Mouse (Mus musculus): ENCODE data around the gene Men1. TPM values are rescaled to one million over a fixed set of nuclear protein-coding genes. Genes with fewer than 3 reads are reported as not detected.

Men1 gene
- polyA plus RNA-seq, 1 experiment from 2014 or later: 96.2 TPM

GRCm38 (mm10) chr19:6363091-6363410, 28.3 kb downstream of the Men1 start:
- Histone ChIP-seq H3K27me3 (ENCODE audit: insufficient read depth, low read length) (no peaks in the 10 kb centered on the region), H3K36me3 (ENCODE audit: insufficient read depth, low read length) (peaks cover 28% of the 10 kb centered on the region), H3K9ac (replicated peaks; ENCODE audit: low read length) (peak overlapping the region; percentile 71), H3K4me3 (ENCODE audit: low read length) (peak overlapping the region; percentile 98), H3K4me1 (ENCODE audit: insufficient read depth, low read length) (peaks cover 23% of the 10 kb centered on the region), H3K9me3 (ENCODE audit: low read length) (no peaks in the 10 kb centered on the region), H3K4me2 (replicated peaks; ENCODE audit: low read depth, low read length) (peak overlapping the region; percentile 72), H3K27ac (ENCODE audit: low read length) (peak overlapping the region; percentile 88)
- 1% methylated on average over 11 of the region's 11 CpGs for WGBS
- no peak for ATAC-seq (ENCODE audit: low FRiP score, low TSS enrichment)

DNA sequence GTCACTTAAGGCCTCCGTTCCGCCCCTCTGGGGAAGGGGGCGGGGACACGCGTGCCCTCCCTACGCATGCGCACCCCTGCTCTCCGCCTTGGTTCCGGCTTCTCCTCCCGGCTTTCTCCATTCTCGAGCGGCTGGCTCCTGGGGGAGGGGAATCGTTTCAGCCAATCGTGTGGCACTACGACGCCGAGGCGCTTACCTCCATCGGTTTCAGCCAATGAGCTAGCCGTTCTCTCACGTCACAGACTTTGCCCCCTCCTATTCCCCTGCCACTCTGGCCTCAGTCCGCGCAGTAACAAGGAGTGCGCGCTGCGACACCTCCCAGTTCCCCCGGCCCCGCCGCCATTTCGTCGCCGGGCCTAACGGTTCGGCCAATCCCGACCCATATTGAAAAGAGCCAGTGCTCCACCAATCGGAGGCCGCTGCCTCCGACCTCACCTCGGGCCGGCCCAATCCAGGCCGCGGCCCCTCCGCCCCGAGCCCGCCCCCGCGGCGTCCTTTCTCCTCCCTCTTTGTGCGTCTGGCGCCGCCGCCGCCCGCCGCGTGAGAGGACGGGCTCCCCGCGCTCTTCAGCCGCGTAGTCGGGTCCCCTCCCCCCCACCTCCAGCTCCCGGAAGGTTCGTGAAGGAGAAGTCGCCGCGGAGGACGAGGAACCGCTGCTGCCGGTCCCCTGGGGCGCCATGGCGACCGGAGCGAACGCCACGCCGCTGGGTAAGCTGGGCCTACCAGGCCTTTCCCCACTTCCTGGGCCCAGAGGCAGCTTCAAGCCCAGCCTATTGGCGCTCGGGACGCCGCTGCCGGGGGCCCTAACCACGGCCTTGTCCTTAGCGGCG, 28.8 kb downstream of the Men1 start, which contains the start of gene Sf1:
Gene Sf1, plus strand, starts transcription at position 280 of the 830 bp plus-strand sequence.
- peak; percentile 99 for ATAC-seq (ENCODE audit: low FRiP score, low TSS enrichment)
- no peaks in the 10 kb centered on the region for H3K27me3 ChIP-seq (ENCODE audit: insufficient read depth, low read length)
- under 1% methylated on average over 80 of the region's 85 CpGs for WGBS

GRCm38 (mm10) chr19:6364317-6364725, 29.5 kb downstream of the Men1 start:
- under 1% methylated on average over 51 of the region's 55 CpGs for WGBS
- H3K9ac ChIP-seq (replicated peaks; ENCODE audit: low read length): peak overlapping the region; percentile 99
- no peaks in the 10 kb centered on the region for H3K9me3 ChIP-seq (ENCODE audit: low read length)
- peak overlapping the region; percentile 98 for H3K27ac ChIP-seq (ENCODE audit: low read length)
- peaks cover 38% of the 10 kb centered on the region for H3K36me3 ChIP-seq (ENCODE audit: insufficient read depth, low read length)
- peak overlapping the region; percentile 98 for H3K4me3 ChIP-seq (ENCODE audit: low read length)
- H3K27me3 ChIP-seq (ENCODE audit: insufficient read depth, low read length): no peaks in the 10 kb centered on the region
- H3K4me2 ChIP-seq (replicated peaks; ENCODE audit: low read depth, low read length): peak overlapping the region; percentile 94
- ATAC-seq (ENCODE audit: low FRiP score, low TSS enrichment): no peak; the same call in 1 of the 2 replicates
- peaks cover 23% of the 10 kb centered on the region for H3K4me1 ChIP-seq (ENCODE audit: insufficient read depth, low read length)

More for the DNA sequence above, 28.8 kb downstream of the Men1 start, which contains the start of gene Sf1:
- Histone ChIP-seq H3K4me1 (ENCODE audit: insufficient read depth, low read length) (peaks cover 23% of the 10 kb centered on the region), H3K4me2 (replicated peaks; ENCODE audit: low read depth, low read length) (peak within 1 kb of the TSS; percentile 94), H3K4me3 (ENCODE audit: low read length) (peak within 1 kb of the TSS; percentile 98), H3K36me3 (ENCODE audit: insufficient read depth, low read length) (peaks cover 34% of the 10 kb centered on the region), H3K9ac (replicated peaks; ENCODE audit: low read length) (peak within 1 kb of the TSS; percentile 99), H3K9me3 (ENCODE audit: low read length) (no peaks in the 10 kb centered on the region), H3K27ac (ENCODE audit: low read length) (peak within 1 kb of the TSS; percentile 98)

- H3K9ac ChIP-seq (replicated peaks; ENCODE audit: low read length): peak overlapping the region; percentile 99
- H3K4me3 ChIP-seq (ENCODE audit: low read length): peak overlapping the region; percentile 98
- H3K9me3 ChIP-seq (ENCODE audit: low read length): no peaks in the 10 kb centered on the region
- no peaks in the 10 kb centered on the region for H3K27me3 ChIP-seq (ENCODE audit: insufficient read depth, low read length)
- peaks cover 23% of the 10 kb centered on the region for H3K4me1 ChIP-seq (ENCODE audit: insufficient read depth, low read length)
- peaks cover 41% of the 10 kb centered on the region for H3K36me3 ChIP-seq (ENCODE audit: insufficient read depth, low read length)
- H3K4me2 ChIP-seq (replicated peaks; ENCODE audit: low read depth, low read length): peak overlapping the region; percentile 94
- WGBS: 1% methylated on average over 2 of the region's 2 CpGs
- ATAC-seq (ENCODE audit: low FRiP score, low TSS enrichment): no peak
- H3K27ac ChIP-seq (ENCODE audit: low read length): peak overlapping the region; percentile 98
Observed at GRCm38 (mm10) chr19:6364842-6365241, 30.1 kb downstream of the Men1 start.

DNA sequence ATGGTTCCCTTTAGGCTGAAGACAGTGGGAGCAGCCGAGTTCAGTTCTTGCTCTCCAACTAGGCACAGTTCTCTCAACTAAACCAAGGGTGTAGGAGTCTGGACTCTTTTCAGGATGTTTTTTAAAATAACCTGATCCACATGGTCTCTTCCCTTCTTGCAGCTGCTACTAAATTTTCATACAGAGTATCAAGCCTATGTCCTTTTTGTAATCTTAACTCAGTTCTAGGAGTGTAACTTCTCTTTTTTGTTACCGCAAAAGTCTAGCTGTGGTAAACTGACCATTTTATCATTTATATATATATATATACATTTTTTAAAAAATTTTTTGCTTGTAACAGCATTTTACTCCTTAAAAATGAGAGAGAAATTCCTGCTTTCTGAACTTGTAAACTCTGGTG, 35.4 kb downstream of the Men1 start:
- Histone ChIP-seq H3K4me3 (ENCODE audit: low read length) (no peak overlapping the region), H3K36me3 (ENCODE audit: insufficient read depth, low read length) (peaks cover 80% of the 10 kb centered on the region), H3K9ac (replicated peaks; ENCODE audit: low read length) (no peak overlapping the region), H3K4me1 (ENCODE audit: insufficient read depth, low read length) (peaks cover 12% of the 10 kb centered on the region), H3K4me2 (replicated peaks; ENCODE audit: low read depth, low read length) (no peak overlapping the region), H3K27me3 (ENCODE audit: insufficient read depth, low read length) (no peaks in the 10 kb centered on the region), H3K9me3 (ENCODE audit: low read length) (no peaks in the 10 kb centered on the region), H3K27ac (ENCODE audit: low read length) (no peak overlapping the region)
- ATAC-seq (ENCODE audit: low FRiP score, low TSS enrichment): no peak
- 93% methylated on average over 2 of the region's 2 CpGs for WGBS

GRCm38 (mm10) chr19:6372433-6372832, 37.7 kb downstream of the Men1 start:
- Histone ChIP-seq H3K9ac (replicated peaks; ENCODE audit: low read length) (no peak overlapping the region), H3K4me1 (ENCODE audit: insufficient read depth, low read length) (no peaks in the 10 kb centered on the region), H3K27ac (ENCODE audit: low read length) (no peak overlapping the region), H3K4me2 (replicated peaks; ENCODE audit: low read depth, low read length) (no peak overlapping the region), H3K36me3 (ENCODE audit: insufficient read depth, low read length) (peaks cover 86% of the 10 kb centered on the region), H3K27me3 (ENCODE audit: insufficient read depth, low read length) (no peaks in the 10 kb centered on the region), H3K9me3 (ENCODE audit: low read length) (no peaks in the 10 kb centered on the region), H3K4me3 (ENCODE audit: low read length) (no peak overlapping the region)
- 94% methylated on average over 3 of the region's 3 CpGs for WGBS
- no peak for ATAC-seq (ENCODE audit: low FRiP score, low TSS enrichment)

DNA sequence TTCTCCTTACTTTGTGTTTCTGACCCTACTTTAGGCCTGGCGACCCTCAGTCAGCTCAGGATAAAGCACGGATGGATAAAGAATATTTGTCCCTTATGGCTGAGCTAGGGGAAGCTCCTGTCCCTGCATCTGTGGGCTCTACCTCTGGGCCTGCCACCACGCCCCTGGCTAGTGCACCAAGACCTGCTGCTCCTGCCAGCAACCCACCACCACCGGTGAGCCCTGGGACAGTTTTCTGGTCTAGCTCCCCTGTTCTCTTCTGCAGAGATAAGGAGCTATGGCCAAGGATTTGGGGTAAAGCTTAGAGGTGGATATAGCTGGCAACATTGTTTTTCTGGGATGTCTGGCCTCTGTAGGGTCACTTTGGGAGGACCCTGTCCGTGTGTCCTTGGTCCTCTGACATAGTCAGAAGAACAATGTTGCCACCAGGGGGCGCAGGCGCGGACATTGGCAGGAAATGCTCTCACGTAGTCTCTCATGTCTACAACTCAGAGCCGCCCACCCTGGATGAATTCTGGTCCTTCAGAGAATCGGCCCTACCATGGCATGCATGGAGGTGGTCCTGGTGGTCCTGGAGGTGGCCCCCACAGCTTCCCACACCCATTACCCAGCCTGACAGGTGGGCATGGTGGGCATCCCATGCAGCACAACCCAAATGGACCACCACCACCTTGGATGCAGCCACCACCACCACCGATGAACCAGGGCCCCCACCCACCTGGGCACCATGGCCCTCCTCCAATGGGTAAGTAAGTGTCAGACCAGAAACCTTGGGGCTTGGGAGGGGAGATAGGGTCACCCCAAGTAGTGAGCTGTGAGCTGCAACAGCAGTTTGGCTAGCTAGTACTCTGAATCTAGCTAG, 39.0 kb downstream of the Men1 start:
- H3K27ac ChIP-seq (ENCODE audit: low read length): no peak overlapping the region
- no peaks in the 10 kb centered on the region for H3K4me1 ChIP-seq (ENCODE audit: insufficient read depth, low read length)
- ATAC-seq (ENCODE audit: low FRiP score, low TSS enrichment): peak; percentile 49
- H3K4me3 ChIP-seq (ENCODE audit: low read length): no peak overlapping the region
- H3K9me3 ChIP-seq (ENCODE audit: low read length): no peaks in the 10 kb centered on the region
- H3K27me3 ChIP-seq (ENCODE audit: insufficient read depth, low read length): no peaks in the 10 kb centered on the region
- no peak overlapping the region for H3K9ac ChIP-seq (replicated peaks; ENCODE audit: low read length)
- no peak overlapping the region for H3K4me2 ChIP-seq (replicated peaks; ENCODE audit: low read depth, low read length)
- WGBS: 68% methylated on average over 12 of the region's 12 CpGs
- H3K36me3 ChIP-seq (ENCODE audit: insufficient read depth, low read length): peaks cover 87% of the 10 kb centered on the region

- WGBS: 96% methylated on average over 9 of the region's 10 CpGs
- Histone ChIP-seq H3K4me3 (ENCODE audit: low read length) (no peak overlapping the region), H3K36me3 (ENCODE audit: insufficient read depth, low read length) (peaks cover 82% of the 10 kb centered on the region), H3K27ac (ENCODE audit: low read length) (no peak overlapping the region), H3K4me1 (ENCODE audit: insufficient read depth, low read length) (no peaks in the 10 kb centered on the region), H3K27me3 (ENCODE audit: insufficient read depth, low read length) (no peaks in the 10 kb centered on the region), H3K9ac (replicated peaks; ENCODE audit: low read length) (no peak overlapping the region), H3K4me2 (replicated peaks; ENCODE audit: low read depth, low read length) (no peak overlapping the region), H3K9me3 (ENCODE audit: low read length) (no peaks in the 10 kb centered on the region)
- 0 out of 2 replicates have a peak, but pooled peaks have one; percentile 5 for ATAC-seq (ENCODE audit: low FRiP score, low TSS enrichment)
Observed at GRCm38 (mm10) chr19:6374571-6374970, 39.8 kb downstream of the Men1 start.

GRCm38 (mm10) chr19:6375423-6376254, 40.9 kb downstream of the Men1 start:
- H3K27ac ChIP-seq (ENCODE audit: low read length): no peak overlapping the region
- no peak overlapping the region for H3K4me2 ChIP-seq (replicated peaks; ENCODE audit: low read depth, low read length)
- H3K9me3 ChIP-seq (ENCODE audit: low read length): no peaks in the 10 kb centered on the region
- peaks cover 78% of the 10 kb centered on the region for H3K36me3 ChIP-seq (ENCODE audit: insufficient read depth, low read length)
- WGBS: 89% methylated on average over 39 of the region's 42 CpGs
- H3K4me3 ChIP-seq (ENCODE audit: low read length): no peak overlapping the region
- no peaks in the 10 kb centered on the region for H3K27me3 ChIP-seq (ENCODE audit: insufficient read depth, low read length)
- H3K9ac ChIP-seq (replicated peaks; ENCODE audit: low read length): no peak overlapping the region
- no peak; the same call in 1 of the 2 replicates for ATAC-seq (ENCODE audit: low FRiP score, low TSS enrichment)
- no peaks in the 10 kb centered on the region for H3K4me1 ChIP-seq (ENCODE audit: insufficient read depth, low read length)

All from kidney, embryonic 16.5 days (tissue).